Mouse (Mus musculus) adrenal gland, postnatal 4 days (tissue): ENCODE measurements at regions not wholly inside any gene's neighbourhood (a gene's known extent, or its start where the extent isn't known, plus 50 kb on each side); places are given as distances from the start of the nearest gene placed in this dataset.
A peak's percentile ranks its signal among the peaks of the same experiment; 100 is the strongest.

Experiments used
- DNase-seq, 2 experiments: peaks; one replicate each; pipeline ENCODE4 v3.0.0; 2021 to 2022; ENCODE audit warnings: low spot score in 2 of 2, mixed read lengths in 2 of 2

DNA sequence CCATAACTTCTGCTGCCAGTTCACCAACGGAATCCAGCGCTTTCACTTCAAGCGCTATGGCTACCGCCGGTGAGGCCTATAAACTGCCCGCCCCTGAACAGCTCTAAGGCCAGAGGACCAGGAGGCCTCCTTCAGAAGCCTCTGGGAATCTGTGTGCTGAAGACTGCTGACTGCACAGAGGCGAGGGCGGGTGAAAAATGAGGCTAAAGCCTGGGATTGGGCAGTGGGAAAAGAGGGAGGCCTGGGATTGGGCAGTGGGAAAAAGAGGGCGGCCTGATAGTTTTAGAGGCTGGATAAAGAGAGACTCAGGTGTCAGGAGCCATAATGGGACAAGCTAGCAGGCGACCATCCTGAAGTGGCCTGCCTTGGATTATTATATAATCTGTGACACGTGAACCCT lies 80.8 kb downstream of the Plekhb2 start:
- DNase-seq = no peak

DNA sequence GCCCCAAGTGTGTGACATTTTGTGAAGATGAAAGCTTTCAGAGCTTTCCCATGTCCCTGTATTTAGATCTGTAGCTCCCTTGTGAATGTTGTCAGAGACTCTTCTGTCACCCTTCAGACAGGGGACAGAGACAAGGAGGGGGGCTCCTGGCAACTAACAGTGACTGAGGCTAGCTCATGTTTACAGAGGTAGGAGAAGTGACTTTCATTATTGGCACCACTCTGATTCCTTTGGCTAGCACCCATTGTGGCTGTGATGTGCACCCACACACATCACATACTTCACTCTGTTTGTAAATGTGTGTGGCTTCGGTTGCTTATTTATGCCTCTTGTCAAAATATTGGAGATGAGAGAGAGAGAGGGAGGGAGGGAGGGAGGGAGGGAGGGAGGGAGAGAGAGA lies 93.4 kb downstream of the Plekhb2 start:
- no peak for DNase-seq

DNA sequence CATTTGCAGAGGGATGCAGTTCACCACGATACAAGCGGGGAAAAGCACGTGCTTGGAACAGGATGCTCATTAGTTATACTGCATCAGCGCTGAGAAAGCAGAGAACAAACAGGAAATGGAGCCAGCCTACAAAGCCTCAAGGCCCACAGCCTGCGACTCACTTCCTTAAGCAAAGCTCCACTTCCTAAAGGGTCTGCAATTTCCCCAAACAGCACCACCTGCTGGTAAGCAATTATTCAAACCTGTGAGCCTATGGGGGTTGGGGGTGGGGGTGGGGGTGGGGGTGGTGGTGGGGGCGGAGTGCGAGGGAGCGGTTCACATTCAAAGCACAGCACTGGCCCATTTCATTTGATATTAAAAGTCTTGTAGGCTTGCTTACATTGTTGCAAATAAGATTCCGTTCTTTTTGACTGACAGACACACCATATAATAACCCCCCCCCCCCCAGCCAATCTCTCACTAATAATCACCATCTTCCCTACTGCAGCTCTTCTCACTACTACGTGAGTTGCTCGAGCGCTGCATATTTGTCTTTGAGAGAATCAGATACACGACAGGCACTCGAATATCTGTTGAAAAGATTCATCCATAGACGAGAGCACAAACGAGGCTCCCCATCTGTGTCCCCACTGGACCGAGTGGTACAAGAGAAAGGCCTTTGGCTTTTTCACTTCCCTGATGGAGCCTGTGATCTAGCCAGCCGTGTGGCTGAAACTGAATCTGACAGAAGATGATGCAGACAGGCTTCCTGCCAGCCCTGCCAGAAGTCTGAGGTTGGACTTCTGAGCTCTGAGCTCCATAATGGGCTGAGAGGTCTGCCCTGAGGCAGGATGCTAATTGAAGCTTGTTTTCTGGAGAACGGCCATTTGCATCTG lies 112.1 kb downstream of the Plekhb2 start:
- DNase-seq = no peak

DNA sequence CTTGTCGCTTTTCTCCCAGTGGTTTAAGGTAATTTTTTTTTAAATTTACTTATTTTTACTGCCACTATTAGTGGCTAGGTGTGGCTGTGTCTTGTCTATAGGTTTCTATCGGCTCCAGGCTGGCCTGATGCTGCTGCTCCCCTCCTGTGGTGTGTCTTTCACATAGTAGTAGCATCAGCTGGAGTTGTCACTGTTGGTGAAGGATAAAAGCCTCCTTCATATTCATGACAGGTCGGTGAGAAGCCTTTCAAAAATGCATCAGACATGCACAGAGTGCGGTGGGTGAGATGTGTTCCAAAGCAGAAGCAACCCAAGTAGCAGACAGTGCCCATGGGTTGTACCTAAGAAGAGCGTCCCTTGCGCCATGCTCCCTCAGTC lies 112.7 kb downstream of the Plekhb2 start:
- DNase-seq = no peak

DNA sequence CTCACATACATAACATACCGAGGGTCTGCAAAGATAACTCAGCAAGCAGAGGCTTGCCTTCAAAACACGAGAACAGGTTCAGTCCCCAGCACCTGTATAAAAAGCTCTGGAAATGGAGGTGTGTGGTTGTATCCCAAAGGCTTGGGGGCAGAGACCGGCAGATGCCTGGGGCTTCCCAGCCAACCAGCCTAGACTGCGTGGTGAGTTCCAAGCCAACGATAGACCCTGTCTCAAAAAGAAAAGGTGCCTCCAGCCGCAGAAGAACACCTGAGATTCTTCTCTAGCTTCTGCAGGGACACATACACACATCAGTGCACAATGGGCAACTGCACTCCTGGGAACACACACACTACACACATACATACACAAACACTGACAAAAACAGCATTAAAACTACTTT lies 125.0 kb downstream of the Plekhb2 start:
- no peak for DNase-seq

DNA sequence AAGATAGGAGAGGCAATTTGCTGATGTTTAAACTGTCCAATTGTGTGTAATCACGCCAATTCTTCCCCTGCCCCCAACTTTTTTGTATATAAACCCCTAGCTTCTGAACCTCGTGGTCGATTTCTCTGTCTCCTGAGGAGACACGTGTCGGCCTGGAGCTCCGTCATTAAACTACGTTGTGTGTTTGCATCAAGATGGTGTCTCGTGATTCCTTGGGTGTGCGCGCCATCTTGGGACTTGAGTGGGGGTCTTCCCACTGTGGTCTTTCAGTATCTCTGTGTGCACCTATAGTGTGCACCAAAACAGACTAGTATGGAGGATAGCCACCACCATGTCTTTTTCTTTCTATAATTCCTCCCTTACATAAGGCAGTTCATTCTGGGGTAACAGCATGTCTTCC lies 128.4 kb downstream of the Plekhb2 start:
- DNase-seq = no peak

DNA sequence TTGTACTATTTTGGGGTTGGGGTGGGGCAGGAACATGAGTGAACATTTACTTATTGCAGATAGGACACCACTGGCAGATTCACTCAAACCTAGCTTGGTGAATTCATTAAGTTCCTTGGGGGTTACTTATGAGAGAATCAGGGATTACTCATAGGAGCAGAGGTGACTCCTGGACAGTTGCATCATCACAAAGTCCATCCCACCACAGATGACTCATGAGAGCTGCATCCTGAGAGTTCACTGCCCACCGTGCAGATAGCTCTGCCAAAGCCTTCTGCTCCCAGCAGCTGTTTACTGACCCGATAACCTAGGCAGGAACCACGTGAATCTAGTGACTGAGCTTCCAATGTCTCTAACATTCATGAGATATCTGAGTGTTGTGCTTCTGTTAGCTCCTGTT lies 129.6 kb downstream of the Plekhb2 start:
- DNase-seq = no peak

DNA sequence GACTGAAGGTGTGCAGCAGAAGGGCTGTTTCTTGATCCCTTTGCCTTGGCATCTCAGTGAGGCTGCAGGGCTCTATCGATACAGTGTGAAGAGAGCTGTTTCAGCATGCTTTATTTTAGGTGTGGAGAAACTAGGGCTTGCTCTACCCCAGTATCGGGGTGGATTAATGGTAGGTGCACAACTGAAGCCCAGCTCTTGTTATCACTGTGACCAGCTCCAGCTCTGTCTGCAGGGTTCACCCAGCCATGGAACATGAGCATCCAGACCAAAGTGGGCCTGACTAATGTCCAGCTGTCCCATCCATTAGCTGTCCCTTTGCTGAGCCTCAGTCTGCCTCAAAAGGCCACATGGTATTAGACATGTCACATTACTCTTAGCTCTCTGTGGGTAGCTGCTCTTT lies 132.2 kb downstream of the Plekhb2 start:
- DNase-seq = no peak

DNA sequence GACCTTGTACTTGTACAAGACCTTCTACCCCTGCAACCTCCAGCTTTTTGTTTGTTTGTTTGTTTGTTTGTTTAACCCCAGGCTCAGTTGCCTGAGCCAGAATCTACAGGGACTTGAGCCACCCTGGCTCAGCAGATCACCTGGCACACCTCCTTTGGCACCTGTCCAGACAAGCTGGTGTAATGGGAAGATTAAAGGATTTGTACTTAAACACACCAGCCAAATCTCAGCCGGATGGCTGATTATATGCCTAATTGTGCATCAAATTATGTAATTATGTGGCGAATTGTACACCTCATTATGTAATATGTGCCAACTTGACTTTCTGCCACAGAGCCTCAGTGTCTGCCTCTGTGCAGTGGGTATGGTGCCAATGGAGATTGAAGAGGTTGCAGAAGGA lies 133.2 kb downstream of the Plekhb2 start:
- DNase-seq = no peak

DNA sequence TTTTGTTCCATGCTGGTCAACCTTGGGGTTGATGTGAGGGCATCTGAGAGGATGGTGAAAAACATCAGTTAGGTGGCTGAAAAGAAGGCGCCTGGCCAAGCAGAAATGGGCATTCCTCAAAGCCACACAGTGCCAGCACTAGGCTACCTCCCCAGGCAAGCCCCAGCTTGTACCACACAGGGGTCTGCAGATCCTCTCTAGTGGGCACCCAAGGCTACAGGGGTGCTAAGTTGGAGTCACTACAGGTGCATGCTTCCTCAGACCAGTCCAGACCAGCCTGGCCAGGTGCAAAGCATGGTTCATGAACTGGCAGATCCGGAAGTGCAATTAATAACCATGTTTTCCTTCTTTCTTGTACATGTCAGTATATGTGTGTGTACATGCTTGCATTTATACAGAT lies 137.1 kb downstream of the Plekhb2 start:
- DNase-seq = no peak

DNA sequence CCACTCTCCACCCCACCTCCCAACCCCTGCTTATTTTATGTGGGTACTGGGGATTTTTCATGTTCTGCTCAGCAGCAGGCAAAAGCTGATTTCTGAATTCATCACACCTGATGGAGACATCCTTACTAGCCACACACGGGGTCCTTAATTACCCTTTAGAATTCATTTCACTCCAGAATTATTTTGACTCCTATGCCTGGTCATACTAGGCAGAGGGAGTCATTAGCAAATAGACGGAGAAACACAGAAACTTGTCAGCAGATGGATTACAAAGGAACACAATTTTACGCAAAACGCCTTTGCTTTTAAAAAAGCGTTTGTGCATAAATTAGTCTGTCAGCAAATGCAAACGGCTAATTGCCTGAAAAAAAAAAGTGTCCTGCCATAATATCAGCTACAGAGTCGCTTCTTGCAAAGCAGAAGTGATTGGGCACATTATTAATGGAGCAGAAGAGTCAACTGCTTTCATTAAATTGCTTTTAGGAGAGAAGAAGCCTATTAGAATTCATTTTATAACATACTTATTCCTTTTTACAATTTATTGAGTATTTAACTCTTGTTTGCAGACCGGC lies 138.0 kb downstream of the Plekhb2 start:
- no peak for DNase-seq

DNA sequence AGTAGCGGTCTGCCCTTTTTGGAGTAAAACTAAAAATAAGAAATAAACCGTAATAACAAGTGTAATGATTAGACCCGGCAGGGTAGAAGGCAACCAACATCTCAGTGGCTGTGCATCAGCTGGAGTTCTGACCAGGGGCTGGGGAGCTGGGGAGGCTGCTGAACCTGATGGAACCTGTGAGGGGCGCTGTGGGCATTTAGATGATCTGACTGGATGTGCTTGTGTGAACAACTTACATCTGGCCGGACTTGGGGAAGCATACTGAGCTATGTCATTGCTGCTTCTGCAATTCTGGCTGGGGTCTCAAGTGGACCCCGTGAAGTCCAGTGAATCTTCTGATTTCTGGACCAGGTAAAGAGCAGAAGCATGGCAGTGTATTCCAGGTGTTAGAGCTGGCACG lies 138.4 kb downstream of the Plekhb2 start:
- no peak for DNase-seq

DNA sequence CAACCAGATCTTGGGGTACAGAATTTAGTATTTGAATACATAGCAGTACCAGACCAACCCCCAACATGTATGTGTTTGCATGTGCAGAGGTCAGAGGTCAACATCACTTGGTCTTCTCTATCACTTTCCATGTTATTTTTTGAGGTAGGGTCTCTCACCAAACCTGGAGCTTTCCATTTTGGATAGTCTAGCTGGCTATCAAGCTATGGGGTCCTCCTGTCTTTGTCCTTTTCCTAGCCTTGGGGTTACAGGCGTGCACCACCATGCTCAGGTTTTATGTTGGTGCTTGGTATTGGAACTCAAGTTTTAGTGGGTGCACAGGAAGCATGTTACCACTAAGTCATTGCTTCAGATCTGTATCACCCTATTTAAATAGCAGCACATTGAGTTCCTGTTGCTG lies 151.0 kb downstream of the Plekhb2 start:
- DNase-seq = no peak

DNA sequence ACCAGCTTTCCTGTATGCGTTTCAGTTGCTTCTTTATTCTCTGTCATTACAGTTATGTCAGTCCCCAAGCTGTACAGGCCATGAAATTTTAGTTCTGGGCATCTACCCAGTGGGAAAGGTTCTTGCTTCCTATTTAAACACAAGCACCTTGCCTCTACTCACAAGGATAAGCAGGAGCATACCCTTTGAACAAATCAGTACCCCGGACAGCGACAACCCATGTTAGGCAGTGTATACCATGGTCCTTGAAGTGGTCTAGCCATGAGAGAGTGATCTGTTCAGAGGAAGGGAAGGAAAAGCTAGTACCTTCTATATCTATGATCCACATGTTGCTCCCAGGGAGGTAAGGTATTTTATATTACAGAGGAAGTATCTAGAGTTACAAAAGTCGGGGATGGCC lies 167.7 kb downstream of the Plekhb2 start:
- peak in 1 of 2 experiments; percentile 30 for DNase-seq

DNA sequence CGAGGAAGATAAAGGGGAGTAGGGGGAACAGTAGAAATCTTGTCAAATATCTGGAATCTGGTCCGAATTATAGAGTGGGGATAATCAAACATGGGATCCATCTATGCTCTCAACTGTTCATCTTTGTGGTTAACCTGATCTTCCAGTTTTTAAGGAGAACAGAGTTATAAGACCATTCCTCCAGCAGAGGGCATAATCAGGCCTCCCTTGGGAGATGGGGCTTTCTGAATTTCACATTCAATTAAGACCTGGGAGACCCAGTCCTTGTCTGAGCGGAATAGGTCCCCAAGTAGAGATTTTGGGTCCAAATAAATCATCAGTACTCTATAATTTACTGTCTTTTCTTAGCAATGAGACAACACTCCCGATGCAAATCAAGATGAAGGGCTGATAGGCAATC lies 182.8 kb downstream of the Plekhb2 start:
- DNase-seq = no peak

DNA sequence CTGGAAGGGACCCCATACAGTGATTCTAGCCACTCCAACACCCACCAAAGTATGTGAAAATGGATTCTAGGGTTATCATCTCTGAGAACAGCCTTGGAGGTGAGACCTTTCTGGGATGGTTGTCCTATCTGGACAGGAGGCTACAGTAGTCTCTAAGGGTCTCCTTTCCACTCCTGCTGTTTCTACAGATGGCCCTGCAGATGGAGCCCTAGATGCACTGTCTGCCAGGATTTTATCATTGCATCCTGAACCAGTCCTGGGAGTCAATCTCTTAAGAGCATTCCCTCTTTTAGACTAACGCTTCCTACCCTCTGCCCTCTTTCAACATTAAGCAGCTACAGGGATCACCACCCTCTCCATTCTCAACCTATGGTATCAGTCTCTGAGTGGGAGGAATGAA lies 223.0 kb downstream of the Plekhb2 start:
- no peak for DNase-seq

DNA sequence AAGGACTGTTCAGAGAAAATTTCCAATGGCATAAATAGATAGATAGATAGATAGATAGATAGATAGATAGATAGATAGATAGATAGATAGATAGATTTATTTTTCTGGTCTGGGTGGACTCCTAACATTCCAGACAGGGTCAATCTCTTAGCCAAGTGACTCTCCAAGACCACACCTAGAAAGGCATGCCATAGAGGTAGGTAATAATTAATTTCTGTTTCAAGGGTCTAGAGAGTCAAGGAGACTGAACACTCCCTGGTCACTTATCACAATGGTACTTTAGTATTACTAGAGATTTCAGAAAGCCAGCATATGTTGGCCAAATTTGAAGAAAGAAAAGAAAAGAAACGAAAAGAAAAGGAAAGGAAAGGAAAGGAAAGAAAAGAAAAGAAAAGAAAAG lies 245.1 kb downstream of the Plekhb2 start:
- DNase-seq = no peak

DNA sequence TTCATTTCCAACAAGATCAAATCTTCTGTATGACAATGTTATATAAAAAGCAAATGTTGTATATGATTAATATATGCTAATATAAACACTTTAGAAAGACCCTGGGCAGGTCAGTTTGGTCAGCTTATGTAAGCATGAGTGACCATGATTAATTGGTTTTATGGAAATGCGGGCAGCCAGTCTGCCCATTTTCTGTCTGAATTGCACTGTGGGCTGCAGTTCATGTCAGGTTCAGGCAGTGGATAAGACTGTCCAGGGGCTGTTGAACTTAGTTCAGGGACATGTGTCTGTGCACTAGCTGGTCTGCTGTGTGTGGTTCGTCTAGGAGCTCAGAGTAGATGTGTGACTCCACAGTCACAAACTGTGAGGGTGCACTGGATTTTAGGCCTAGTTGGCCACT lies 246.0 kb downstream of the Plekhb2 start:
- no peak for DNase-seq

DNA sequence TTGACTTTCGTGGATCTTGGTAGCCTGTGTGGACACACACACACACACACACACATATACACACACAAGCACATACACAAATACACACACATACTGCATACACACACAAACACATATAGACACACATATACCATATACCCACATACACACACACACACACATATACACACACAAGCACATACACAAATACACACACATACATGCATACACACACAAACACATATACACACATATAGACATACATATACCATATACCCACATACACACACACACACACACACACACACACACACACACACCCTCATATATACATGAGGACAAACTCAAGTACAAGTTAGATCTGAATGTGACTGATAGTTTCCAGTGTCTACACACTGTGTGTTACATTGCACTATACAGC lies 256.9 kb downstream of the Plekhb2 start:
- no peak for DNase-seq

DNA sequence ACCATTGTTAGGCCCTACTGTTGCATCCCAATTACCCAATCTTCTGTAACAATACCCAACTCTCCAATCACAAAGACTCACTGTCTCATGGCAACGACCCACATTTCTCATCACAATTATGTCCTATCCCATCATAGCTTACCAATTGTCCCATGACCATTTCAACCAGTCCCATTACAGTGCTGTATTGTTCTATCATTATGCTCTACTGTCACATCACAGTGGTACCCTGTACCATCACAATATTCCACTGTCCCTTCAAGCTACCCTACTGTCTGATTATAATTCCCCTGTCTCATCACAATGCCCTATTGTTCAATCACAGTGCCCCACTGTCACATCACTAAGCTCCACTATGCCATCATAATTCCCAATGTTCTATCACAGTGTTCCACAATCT lies 260.0 kb downstream of the Plekhb2 start:
- DNase-seq = no peak

DNA sequence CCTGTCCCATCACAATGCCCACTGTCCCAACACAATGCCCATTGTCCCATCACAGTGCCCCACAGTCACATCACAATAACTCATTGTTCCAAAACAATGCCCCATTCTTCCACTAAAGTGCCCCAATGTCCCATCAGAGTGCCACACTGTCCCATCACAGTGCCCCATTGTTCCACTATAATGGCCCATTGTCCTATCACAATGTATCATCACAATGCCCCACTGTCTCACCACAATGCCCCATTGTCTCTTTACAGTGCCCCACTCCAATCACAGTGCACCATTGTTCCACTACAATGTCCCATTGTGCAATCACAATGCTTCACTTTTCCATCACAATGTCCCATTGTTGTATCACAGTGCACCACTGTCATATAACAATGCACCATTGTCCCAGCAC lies 265.7 kb downstream of the Plekhb2 start:
- DNase-seq = no peak

DNA sequence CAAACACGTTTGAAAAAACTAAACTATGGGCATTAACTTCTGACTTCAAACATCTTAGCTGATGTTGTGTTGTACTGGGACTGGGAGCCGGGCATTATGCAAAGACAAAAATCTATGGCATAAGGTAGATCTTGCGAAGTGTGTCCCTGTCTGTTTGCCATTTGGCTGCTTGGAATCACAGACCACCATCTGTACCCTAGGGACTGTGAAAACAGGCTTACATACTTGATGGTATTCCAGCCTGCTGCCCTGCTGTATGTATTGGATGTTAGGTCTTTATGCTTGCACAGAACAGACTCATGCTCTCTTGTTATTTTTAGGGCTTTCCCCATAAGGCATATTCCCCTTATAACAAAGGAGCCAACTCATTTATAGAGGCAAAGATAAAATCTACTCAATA lies 288.1 kb downstream of the Plekhb2 start:
- no peak for DNase-seq

DNA sequence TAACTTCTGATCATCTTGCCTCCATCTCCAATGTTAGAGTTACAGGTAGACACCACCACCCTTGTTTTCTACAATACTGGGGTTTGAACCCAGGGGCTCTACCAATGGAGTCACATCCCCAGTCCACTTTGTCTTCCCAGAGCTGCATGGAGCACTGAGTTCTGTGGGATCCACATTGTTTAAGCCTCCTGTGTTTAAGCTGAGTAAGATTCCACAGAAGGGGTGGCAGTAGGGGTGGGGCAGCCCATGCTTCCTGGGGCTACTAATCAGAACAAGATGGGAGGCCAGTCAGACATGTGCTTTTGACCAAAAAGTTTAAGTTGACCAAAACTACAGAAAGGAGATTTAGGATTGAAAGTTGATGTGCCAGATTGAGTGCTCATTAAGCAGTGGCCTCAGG lies 299.3 kb downstream of the Plekhb2 start:
- no peak for DNase-seq
